Mouse (Mus musculus) liver, embryonic 14.5 days (tissue): ENCODE measurements at regions not wholly inside any gene's neighbourhood (a gene's known extent, or its start where the extent isn't known, plus 50 kb on each side); places are given as distances from the start of the nearest gene placed in this dataset.

Experiments used
- ATAC-seq: fragments of 200-750 bp; cut with Nextera tagmentation; 2 replicates; pipeline ENCODE4 v1.8.0; 2017; ENCODE audit warnings: moderate number of reproducible peaks, mild to moderate bottlenecking, moderate library complexity; ENCODE audit not compliant: insufficient read depth
- DNase-seq, 3 experiments: peaks; one replicate each; pipeline ENCODE4 v3.0.0-alpha.2; 2012 to 2013; ENCODE audit warnings: low read depth in 3 of 3, low spot score in 3 of 3
- H3K27ac ChIP-seq: fragments of 300-500 bp; sonication (generic); 2 replicates; pipeline ENCODE4 v1.5.1; 2014; ENCODE audit warnings: moderate library complexity, mild to moderate bottlenecking, control low read depth, inconsistent platforms
- H3K27me3 ChIP-seq: fragments of 300-500 bp; sonication (generic); 2 replicates; pipeline ENCODE4 v1.6.1; 2014; ENCODE audit warnings: mild to moderate bottlenecking, low read length, moderate library complexity; ENCODE audit not compliant: control insufficient read depth, insufficient read depth
- H3K36me3 ChIP-seq: fragments of 300-500 bp; sonication (generic); replicated peaks from 2 replicates; pipeline ENCODE4 v1.6.1; 2014; ENCODE audit warnings: low read depth; ENCODE audit not compliant: control insufficient read depth, insufficient read depth
- H3K4me1 ChIP-seq, 2 experiments: fragments of 200-500 bp in 1 of 2; fragments of 300-500 bp in 1 of 2; sonication (generic) in 1 of 2; replicated peaks; 2 replicates each; pipeline ENCODE4 v1.6.1; 2012 to 2014; ENCODE audit warnings: antibody characterized with exemption in 1 of 2, inconsistent platforms in 1 of 2, low read length in 1 of 2; ENCODE audit not compliant: control insufficient read depth in 2 of 2, insufficient read depth in 2 of 2
- H3K4me2 ChIP-seq: fragments of 300-500 bp; sonication (generic); 2 replicates; pipeline ENCODE4 v1.6.1; 2014; ENCODE audit warnings: low read depth, mild to moderate bottlenecking, control low read depth, moderate library complexity
- H3K4me3 ChIP-seq, 2 experiments: fragments of 200-500 bp in 1 of 2; fragments of 300-500 bp in 1 of 2; sonication (generic) in 1 of 2; 2 replicates each; pipeline ENCODE4 v1.5.1; 2012 to 2014; ENCODE audit warnings: low read depth in 2 of 2, low read length in 2 of 2, mild to moderate bottlenecking in 2 of 2, control low read depth in 1 of 2, inconsistent platforms in 1 of 2, moderate library complexity in 1 of 2; ENCODE audit not compliant: insufficient read depth in 1 of 2
- H3K9ac ChIP-seq: fragments of 300-500 bp; sonication (generic); replicated peaks from 2 replicates; pipeline ENCODE4 v1.6.1; 2014; ENCODE audit warnings: mild to moderate bottlenecking, control low read depth, moderate library complexity
- H3K9me3 ChIP-seq: fragments of 300-500 bp; sonication (generic); 2 replicates; pipeline ENCODE4 v1.6.1; 2016; ENCODE audit warnings: low read length, mixed read lengths; ENCODE audit not compliant: control insufficient read depth
- CTCF ChIP-seq: IDR thresholded peaks from 2 replicates; pipeline ENCODE4 v1.5.1; 2016; ENCODE audit warnings: antibody characterized with exemption, low read depth, control low read depth
- EP300 ChIP-seq: IDR thresholded peaks from 2 replicates; pipeline ENCODE4 v1.6.1; 2016; ENCODE audit warnings: antibody characterized with exemption, low read depth
- WGBS: fragments of 180-500 bp; shearing (Covaris S2); extraction: QIAGEN DNeasy Blood & Tissue Kit; methylation state at CpG from one replicate; pipeline ENCODE4 v1.1.7; 2014; ENCODE audit not compliant: insufficient replicate concordance; 5-methylcytosine and 5-hydroxymethylcytosine counted together

DNA sequence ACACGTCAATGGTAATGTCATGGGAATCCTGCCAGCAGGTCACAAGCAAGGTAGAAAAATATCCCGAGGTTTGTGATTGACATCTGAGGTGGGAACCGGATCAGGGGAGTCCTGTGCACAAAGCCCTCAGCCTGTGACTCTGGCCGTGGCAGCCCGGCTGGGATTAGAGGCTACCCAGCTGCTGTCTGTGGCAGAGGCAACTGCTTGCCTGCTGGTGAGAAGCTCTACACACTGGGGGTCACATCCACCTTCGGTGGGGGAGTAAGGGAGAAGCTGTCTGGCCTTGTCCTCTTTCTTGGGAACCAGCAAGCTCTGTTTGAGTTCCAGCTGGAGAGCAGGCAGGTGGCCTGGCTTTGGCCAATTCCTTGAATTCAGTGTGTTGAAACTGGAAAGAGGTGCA lies 64.3 kb upstream of the Cxcl12 start:
- no peaks in the 10 kb centered on the region for H3K27me3 ChIP-seq
- no peak for TF ChIP-seq CTCF
- no peak for TF ChIP-seq EP300
- no peak overlapping the region for H3K4me3 ChIP-seq
- no peaks in the 10 kb centered on the region for H3K4me1 ChIP-seq
- no peak overlapping the region for H3K27ac ChIP-seq
- WGBS, result 54% methylated on average over 6 of the region's 6 CpGs
- no peak overlapping the region for H3K4me2 ChIP-seq
- H3K9ac ChIP-seq, result no peak overlapping the region
- no peak for DNase-seq
- no peak for ATAC-seq
- no peaks in the 10 kb centered on the region for H3K9me3 ChIP-seq
- no peaks in the 10 kb centered on the region for H3K36me3 ChIP-seq

DNA sequence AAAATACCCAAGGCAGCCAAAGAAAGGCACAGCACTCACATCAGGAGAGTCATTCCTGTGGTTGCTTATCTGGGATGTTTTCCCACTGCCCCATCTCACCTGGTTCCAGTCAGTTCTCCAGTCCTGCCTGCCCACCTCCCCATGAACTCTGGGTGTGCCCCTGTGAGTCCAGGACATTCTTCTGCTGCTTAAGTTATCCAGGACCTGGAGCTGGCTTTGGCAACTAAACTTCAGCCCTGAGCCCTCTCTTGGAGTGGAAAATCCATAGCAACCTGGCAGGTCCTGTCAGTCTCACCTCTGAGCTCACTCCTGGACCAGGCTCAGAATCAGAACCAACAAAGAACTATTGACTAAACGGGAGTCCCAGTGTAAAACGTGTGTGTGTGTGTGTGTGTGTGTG lies 63.9 kb upstream of the Cxcl12 start:
- no peaks in the 10 kb centered on the region for H3K4me1 ChIP-seq
- DNase-seq, result no peak
- H3K27me3 ChIP-seq, result no peaks in the 10 kb centered on the region
- no peak overlapping the region for H3K9ac ChIP-seq
- no peak for ATAC-seq
- H3K9me3 ChIP-seq, result no peaks in the 10 kb centered on the region
- no peak overlapping the region for H3K4me2 ChIP-seq
- no peak for TF ChIP-seq CTCF
- no peak for TF ChIP-seq EP300
- H3K27ac ChIP-seq, result no peak overlapping the region
- WGBS, result 47% methylated on average over 2 of the region's 2 CpGs
- H3K36me3 ChIP-seq, result no peaks in the 10 kb centered on the region
- H3K4me3 ChIP-seq, result no peak overlapping the region

DNA sequence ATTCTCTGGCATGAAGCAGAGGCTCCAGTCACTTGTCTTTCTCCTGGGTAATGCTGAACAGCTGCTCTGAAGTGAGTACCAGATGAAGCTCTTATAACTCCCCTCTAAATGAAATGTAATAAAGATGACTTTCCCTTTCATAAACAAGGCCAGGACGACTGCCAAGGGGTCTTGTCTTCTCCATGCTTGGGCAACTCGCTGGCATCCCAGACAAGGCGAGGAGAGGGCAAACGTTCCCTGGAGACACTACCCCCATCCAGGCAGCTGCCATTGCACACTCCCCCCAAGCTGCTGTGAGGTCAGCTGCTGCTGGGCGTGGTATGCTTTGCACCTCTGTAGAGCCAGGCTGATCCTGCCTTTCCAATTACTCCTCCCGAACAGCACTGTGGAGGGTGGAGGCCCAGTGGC lies 63.1 kb upstream of the Cxcl12 start:
- DNase-seq (no peak), ATAC-seq (no peak)
- TF ChIP-seq EP300 (no peak), CTCF (no peak)
- Histone ChIP-seq H3K4me1 (no peaks in the 10 kb centered on the region), H3K27me3 (no peaks in the 10 kb centered on the region), H3K4me3 (no peak overlapping the region), H3K4me2 (no peak overlapping the region), H3K9ac (no peak overlapping the region), H3K36me3 (no peaks in the 10 kb centered on the region), H3K9me3 (no peaks in the 10 kb centered on the region), H3K27ac (no peak overlapping the region)
- WGBS, result 45% methylated on average over 6 of the region's 6 CpGs

DNA sequence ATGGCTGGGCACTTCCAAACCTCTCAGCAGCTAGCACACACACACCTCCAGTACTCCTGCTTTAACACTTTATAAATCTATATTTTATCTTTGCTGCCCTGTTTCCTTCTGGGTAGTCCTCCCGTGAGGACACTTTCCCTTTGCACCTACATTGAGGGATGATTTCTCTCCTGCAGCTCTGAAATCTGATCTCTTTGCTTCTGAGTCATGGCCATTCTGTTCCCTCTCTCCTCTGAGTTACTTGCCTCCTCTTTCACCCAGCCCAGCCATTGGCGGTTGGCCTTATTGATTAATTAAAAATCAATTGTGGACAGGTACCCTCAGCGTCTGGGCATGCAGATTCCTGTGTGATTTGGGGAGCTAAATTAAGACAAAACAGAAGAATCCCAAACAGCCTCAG lies 58.0 kb upstream of the Cxcl12 start:
- H3K9ac ChIP-seq, result no peak overlapping the region
- H3K27me3 ChIP-seq, result no peaks in the 10 kb centered on the region
- H3K27ac ChIP-seq, result no peak overlapping the region
- no peak overlapping the region for H3K4me2 ChIP-seq
- 48% methylated on average over 3 of the region's 3 CpGs for WGBS
- DNase-seq (no peak), ATAC-seq (no peak)
- H3K4me3 ChIP-seq, result no peak overlapping the region
- no peak for TF ChIP-seq EP300
- H3K4me1 ChIP-seq, result no peaks in the 10 kb centered on the region
- no peaks in the 10 kb centered on the region for H3K9me3 ChIP-seq
- H3K36me3 ChIP-seq, result no peaks in the 10 kb centered on the region

DNA sequence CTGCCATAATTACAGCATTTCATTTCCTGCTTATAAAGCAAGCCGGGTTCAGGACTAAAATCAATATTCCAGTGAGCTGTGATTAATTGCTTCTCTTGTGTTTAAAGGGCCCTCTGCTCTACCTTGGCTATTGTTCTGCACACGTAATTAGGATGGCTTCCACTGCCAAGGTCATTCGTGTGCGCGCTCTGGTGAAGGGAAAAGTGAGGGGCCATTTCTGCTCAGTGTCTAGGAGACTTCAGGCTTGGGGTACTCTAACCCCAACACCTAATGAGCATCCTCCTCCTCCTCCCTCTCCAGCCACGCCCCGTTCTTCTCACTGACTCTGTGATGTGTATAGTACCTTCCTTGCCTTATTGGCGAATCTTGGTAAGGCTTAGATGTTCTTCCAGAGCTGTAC lies 53.5 kb upstream of the Cxcl12 start:
- no peak overlapping the region for H3K9ac ChIP-seq
- no peaks in the 10 kb centered on the region for H3K36me3 ChIP-seq
- H3K4me2 ChIP-seq, result no peak overlapping the region
- TF ChIP-seq EP300 (no peak), CTCF (no peak)
- WGBS, result 61% methylated on average over 8 of the region's 8 CpGs
- no peak for ATAC-seq
- H3K9me3 ChIP-seq, result no peaks in the 10 kb centered on the region
- no peak overlapping the region for H3K4me3 ChIP-seq
- no peaks in the 10 kb centered on the region for H3K27me3 ChIP-seq
- no peaks in the 10 kb centered on the region for H3K4me1 ChIP-seq
- no peak overlapping the region for H3K27ac ChIP-seq
- no peak for DNase-seq

DNA sequence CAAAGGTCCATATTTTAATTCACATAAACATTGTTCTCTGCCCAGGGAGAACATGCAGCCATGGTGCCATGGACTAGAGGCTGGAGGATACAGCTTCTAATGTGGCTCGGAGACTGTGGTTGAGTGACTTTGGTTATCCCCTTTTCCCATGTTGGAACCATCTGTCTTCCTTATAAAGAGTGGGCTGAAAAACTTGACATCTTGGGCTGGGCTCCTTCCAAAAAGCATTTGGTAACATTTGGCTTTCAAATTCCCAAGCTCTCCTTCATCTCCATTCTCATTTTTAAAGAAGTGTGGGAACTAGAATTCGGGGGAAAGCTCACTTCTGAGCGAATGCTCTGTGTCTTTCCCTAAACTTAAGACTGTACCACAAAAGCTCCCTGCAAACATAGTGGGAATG lies 50.3 kb upstream of the Cxcl12 start:
- Histone ChIP-seq H3K36me3 (no peaks in the 10 kb centered on the region), H3K9me3 (no peaks in the 10 kb centered on the region), H3K4me1 (no peaks in the 10 kb centered on the region), H3K27ac (no peak overlapping the region), H3K27me3 (no peaks in the 10 kb centered on the region), H3K4me2 (no peak overlapping the region), H3K4me3 (no peak overlapping the region), H3K9ac (no peak overlapping the region)
- DNase-seq, result no peak
- TF ChIP-seq EP300 (no peak), CTCF (no peak)
- WGBS, result 60% methylated on average over 3 of the region's 3 CpGs
- ATAC-seq, result no peak
